Mouse (Mus musculus): Measurements from ENCODE around the gene Sash3. TPM values are rescaled to one million over a fixed set of nuclear protein-coding genes. Genes with fewer than 3 reads are reported as not detected.
A peak's percentile ranks its signal among the peaks of the same experiment; 100 is the strongest.

The Sash3 gene
- 1 to 10 TPM; 1.3 to 5.8 TPM for total RNA-seq (2021)
- long read RNA-seq, experiment 1, partial matches to known transcripts: 1 of 6 reads
- long read RNA-seq, experiment 1, other reads (novel, unspliced or antisense): 1 of 6 reads
- long read RNA-seq, experiment 2, partial matches to known transcripts: 0 of 2 reads
- long read RNA-seq, experiment 2, other reads (novel, unspliced or antisense): 1 of 2 reads

- DNase-seq: peak in 1 of 2 experiments; percentile 18
- intact Hi-C loops (cut with DNase I): no loop called here
Measured at GRCm38 (mm10) chrX:48146262-48146661, at the start of gene Sash3. Gene Sash3 (plus strand): TSS chrX:48146436.

- intact Hi-C loops (cut with DNase I): no loop called here
- no peak for DNase-seq
Measured at GRCm38 (mm10) chrX:48096580-48096979, 49.7 kb upstream of the Sash3 start.

GRCm38 (mm10) chrX:48098470-48099129 lies 47.6 kb upstream of the Sash3 start:
- intact Hi-C loops (cut with DNase I): no loop called here
- DNase-seq: no peak

DNA sequence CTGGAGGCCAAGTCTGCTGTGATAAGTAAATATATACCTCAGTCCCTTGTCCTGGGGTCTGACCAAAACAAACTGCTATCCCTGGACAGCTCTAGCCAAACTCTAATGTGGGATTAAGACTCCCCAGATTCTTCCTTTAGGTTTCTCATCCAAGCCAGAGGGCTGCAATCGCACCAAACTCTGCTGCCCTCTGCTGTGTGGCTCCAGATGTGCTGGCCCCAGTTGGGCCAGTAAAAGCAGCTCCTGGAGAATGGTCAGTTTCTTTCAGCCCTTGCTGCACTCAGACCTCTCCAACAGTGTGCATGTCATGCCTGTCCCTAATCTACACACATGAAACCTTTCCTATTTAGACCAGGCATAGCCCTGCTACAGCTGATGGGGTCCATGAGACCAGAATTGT lies 46.4 kb upstream of the Sash3 start:
- peak; percentile 32 to 58 for DNase-seq
- intact Hi-C loops (cut with DNase I): loop anchor here (2.0 to 5.0 kb wide), 3 partner anchors 25 to 108 kb away; no protein-coding TSS in a partner anchor

- no peak for DNase-seq
- intact Hi-C loops (cut with DNase I): loop anchor here (5.0 kb wide), 1 partner anchor 111 kb away; no protein-coding TSS in a partner anchor
Measured at GRCm38 (mm10) chrX:48103256-48103655, 43.0 kb upstream of the Sash3 start.

DNA sequence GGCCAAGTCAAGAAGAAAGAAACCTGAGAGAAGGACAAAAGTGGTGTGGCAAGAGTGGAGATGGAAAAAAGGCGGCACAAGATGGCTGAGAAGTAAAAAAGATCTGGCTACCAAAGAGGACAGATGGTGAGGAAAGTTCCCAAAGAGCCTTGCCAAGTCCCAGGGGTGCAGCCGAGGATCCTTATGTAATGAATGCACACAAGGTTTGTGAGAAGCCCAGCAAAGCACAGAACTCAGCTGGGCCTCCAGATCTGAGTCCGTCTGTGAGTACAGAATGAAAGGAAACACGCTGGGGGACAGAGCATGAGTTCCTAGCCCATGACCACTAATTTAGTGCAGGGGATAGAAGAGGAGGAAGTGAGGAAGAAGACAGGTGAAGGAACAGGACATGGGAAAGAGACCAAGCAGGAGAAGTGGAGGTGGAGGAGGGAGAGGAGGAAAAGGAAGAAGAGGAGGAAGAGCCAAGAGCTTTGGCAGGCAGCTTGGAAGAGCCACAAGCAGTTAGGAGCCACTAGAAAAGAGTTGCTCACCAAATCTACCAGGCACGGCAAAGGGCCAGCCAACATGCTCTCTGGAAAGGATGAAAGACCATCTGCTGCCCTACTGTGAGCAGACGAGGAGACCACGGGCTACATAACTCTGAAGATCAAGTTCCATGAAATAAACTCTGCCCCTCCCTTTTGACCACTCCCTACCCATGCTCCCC lies 41.3 kb upstream of the Sash3 start:
- intact Hi-C loops (cut with DNase I): loop anchor here (5.0 kb wide), 1 partner anchor 113 kb away; no protein-coding TSS in a partner anchor
- DNase-seq: no peak

DNA sequence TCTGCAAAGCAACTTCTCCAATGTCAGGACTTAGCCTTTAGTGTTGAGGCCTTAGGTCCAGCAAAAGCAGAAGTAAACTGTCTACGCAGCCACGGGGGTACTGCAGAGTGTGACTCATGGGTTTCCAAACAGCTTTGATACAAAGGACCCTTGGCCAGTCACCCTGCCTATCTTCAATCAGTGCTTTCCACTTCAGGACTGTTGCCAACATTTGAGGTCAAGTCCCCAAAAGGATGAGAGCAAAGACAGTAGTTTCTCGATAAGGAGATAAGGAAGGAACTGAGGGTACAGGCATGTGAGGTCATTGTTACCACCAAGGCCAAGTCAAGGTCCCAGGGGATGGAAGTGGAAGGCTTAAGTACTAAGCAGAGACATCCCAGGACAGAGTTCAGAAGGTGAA lies 40.0 kb upstream of the Sash3 start:
- intact Hi-C loops (cut with DNase I): no loop called here
- DNase-seq: peak in 1 of 2 experiments; percentile 33

DNA sequence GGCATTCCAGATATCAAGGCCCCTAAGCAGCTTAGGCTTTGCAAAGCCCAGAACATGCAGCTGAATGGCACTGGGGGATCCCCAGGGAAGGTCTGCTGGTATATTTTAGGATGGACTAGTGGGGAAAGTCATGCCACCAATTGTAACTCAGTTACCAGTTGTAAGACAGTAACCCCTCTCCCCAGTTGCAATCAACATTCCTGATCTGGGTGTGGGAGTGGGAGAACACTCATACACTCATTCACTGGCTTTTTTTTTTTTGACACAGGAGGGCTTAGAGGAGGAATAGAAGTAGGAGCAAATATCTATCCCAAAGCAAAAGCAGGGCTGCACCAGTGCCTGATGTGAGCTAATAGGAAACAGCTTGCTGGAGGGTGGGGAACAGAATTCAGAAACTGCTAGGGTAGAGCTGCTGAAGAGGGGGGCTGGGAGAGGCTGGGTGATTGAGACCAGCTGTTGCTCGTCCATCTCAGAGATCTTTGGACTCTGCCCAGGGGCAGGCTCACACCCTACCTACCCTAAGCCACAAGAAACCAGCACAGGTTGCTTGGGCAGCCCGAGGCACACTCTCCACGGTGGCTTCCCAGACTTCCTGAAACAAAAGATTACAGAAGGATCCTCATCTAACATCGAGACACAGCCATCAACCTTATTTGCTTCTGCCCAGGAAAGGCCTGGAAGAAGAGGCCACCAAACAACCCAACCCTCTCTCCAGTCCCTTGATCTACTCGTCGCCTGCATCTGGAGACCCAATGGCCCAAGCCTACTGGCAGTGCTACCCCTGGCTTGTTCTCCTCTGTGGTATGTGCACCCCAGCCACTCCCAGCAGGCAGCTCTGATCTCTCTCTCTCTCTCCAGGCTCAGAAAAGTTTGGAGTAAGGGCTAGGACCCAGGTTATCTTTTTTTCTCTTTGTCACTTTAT lies 37.6 kb upstream of the Sash3 start, which contains the start of gene Xpnpep2:
Gene Xpnpep2 (plus strand): TSS at position 332 of the 922 bp plus-strand sequence.
- DNase-seq: no peak
- intact Hi-C loops (cut with DNase I): no loop called here

GRCm38 (mm10) chrX:48109316-48109655 lies 37.0 kb upstream of the Sash3 start:
- intact Hi-C loops (cut with DNase I): no loop called here
- DNase-seq: no peak

- intact Hi-C loops (cut with DNase I): no loop called here
- no peak for DNase-seq
Measured at GRCm38 (mm10) chrX:48119294-48119693, 26.9 kb upstream of the Sash3 start.

GRCm38 (mm10) chrX:48124132-48125071 lies 21.8 kb upstream of the Sash3 start:
- DNase-seq: peak; percentile 72 to 78
- intact Hi-C loops (cut with DNase I): loop anchor here (2.0 to 5.0 kb wide), 3 partner anchors 24 to 132 kb away; no protein-coding TSS in a partner anchor

DNA sequence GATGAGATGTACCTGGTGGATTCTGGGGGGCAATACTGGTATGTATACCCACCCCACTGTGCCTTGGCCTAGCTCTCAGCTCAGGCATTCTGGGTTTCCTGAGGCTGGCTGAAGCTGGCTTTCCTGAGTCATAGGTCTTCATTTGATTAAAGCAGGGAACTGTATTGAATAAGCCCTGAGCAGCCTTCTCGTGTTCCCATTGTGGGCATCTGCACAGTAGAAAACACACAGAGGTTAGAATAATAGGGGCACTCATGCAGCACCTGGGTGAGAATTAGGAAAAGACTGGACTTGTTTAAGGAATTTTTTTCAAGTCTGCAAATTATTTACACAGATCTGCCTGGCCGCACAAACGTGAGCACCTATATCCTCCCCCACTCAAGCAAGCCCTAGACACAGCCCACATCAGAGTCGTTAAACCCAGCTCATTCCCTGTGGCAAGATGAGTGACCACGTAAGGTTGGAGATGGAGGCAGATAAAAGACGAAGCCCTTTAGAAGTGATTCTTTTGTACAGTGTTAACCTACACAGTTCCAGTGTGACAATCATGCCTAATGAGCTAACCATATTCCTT lies 19.2 kb upstream of the Sash3 start:
- intact Hi-C loops (cut with DNase I): no loop called here
- no peak for DNase-seq

- intact Hi-C loops (cut with DNase I): no loop called here
- DNase-seq: no peak
Measured at GRCm38 (mm10) chrX:48127502-48128218, 18.6 kb upstream of the Sash3 start.

GRCm38 (mm10) chrX:48129167-48129566 lies 17.1 kb upstream of the Sash3 start:
- intact Hi-C loops (cut with DNase I): no loop called here
- no peak for DNase-seq

DNA sequence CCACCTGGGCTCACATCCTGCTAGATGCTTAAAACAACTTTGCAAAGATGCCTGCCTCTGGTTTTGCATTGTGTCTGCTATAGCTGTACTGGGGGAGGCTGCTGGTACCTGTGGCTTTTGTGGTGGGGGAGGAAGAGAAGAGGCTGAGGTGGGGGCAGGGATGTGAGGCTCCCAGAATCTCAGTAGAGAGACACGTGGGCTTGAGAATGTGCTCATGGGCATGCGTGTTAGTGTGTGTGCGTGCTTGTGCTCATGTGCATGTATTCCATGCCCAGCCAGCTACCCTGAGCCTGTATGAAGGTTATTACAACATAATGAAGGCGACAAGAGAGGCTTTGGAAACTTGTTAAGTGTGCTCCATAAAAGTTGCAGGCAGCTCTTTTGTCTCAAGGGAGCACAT lies 9.3 kb upstream of the Sash3 start:
- no peak for DNase-seq
- intact Hi-C loops (cut with DNase I): no loop called here

DNA sequence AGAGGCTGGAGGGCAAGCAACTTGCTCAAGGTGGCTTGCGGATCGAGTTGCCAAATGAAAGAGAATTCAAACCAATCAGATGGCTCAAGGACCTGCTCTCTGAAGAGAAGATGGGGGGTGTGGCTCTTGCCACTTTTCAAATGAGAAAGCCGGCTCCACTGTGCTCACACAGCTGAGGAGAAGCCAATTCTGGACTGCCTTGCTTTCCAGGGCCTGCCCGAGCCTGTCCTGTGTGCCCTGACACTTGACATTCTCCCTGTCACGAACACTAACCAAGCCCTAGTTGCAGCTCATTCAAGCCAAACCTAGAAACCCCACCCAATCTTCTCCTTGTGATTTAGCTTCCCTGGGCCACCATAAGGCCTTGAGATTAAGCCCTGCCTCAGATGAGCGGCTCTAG lies 8.2 kb upstream of the Sash3 start:
- DNase-seq: no peak
- intact Hi-C loops (cut with DNase I): no loop called here

GRCm38 (mm10) chrX:48138539-48139275 lies 7.5 kb upstream of the Sash3 start:
- intact Hi-C loops (cut with DNase I): no loop called here

More at GRCm38 (mm10) chrX:48138539-48139275, 7.5 kb upstream of the Sash3 start:
- no peak for DNase-seq
